Mouse (Mus musculus): Measurements from ENCODE around the gene Nfib.

The Nfib gene

GRCm38 (mm10) chr4:82634365-82634764 is 71.2 kb downstream of the Nfib start:
- DNase-seq (ENCODE audit: low read depth, low spot score): no peak

GRCm38 (mm10) chr4:82624285-82625045 is 81.1 kb downstream of the Nfib start:
- no peak for DNase-seq (ENCODE audit: low read depth, low spot score)

- no peak for DNase-seq (ENCODE audit: low read depth, low spot score)
Measured at GRCm38 (mm10) chr4:82623835-82624234, 81.7 kb downstream of the Nfib start.

- no peak for DNase-seq (ENCODE audit: low read depth, low spot score)
Measured at GRCm38 (mm10) chr4:82623081-82623538, 82.4 kb downstream of the Nfib start.

- DNase-seq (ENCODE audit: low read depth, low spot score): no peak
Measured at GRCm38 (mm10) chr4:82622321-82622836, 83.2 kb downstream of the Nfib start.

- peak; percentile 69 for DNase-seq (ENCODE audit: low read depth, low spot score)
Measured at GRCm38 (mm10) chr4:82619539-82619941, 86.0 kb downstream of the Nfib start.

- DNase-seq (ENCODE audit: low read depth, low spot score): no peak
Measured at GRCm38 (mm10) chr4:82619003-82619402, 86.5 kb downstream of the Nfib start.

GRCm38 (mm10) chr4:82617257-82617656 is 88.3 kb downstream of the Nfib start:
- DNase-seq (ENCODE audit: low read depth, low spot score): no peak

- DNase-seq (ENCODE audit: low read depth, low spot score): no peak
Measured at GRCm38 (mm10) chr4:82615712-82616111, 89.8 kb downstream of the Nfib start.

GRCm38 (mm10) chr4:82614466-82614805 is 91.1 kb downstream of the Nfib start:
- no peak for DNase-seq (ENCODE audit: low read depth, low spot score)

GRCm38 (mm10) chr4:82613606-82614465 is 91.7 kb downstream of the Nfib start:
- DNase-seq (ENCODE audit: low read depth, low spot score): peak; percentile 76

- peak; percentile 12 for DNase-seq (ENCODE audit: low read depth, low spot score)
Measured at GRCm38 (mm10) chr4:82609676-82610075, 95.9 kb downstream of the Nfib start.

- DNase-seq (ENCODE audit: low read depth, low spot score): no peak
Measured at GRCm38 (mm10) chr4:82608768-82609610, 96.6 kb downstream of the Nfib start.

GRCm38 (mm10) chr4:82607266-82607665 is 98.3 kb downstream of the Nfib start:
- no peak for DNase-seq (ENCODE audit: low read depth, low spot score)

GRCm38 (mm10) chr4:82606351-82606750 is 99.2 kb downstream of the Nfib start:
- DNase-seq (ENCODE audit: low read depth, low spot score): no peak

- no peak for DNase-seq (ENCODE audit: low read depth, low spot score)
Measured at GRCm38 (mm10) chr4:82605034-82605784, 100.3 kb downstream of the Nfib start.

- no peak for DNase-seq (ENCODE audit: low read depth, low spot score)
Measured at GRCm38 (mm10) chr4:82604501-82604900, 101.0 kb downstream of the Nfib start.

GRCm38 (mm10) chr4:82600636-82601035 is 104.9 kb downstream of the Nfib start:
- DNase-seq (ENCODE audit: low read depth, low spot score): peak; percentile 53

- no peak for DNase-seq (ENCODE audit: low read depth, low spot score)
Measured at GRCm38 (mm10) chr4:82598436-82598835, 107.1 kb downstream of the Nfib start.

- DNase-seq (ENCODE audit: low read depth, low spot score): no peak
Measured at GRCm38 (mm10) chr4:82593681-82594666, 111.6 kb downstream of the Nfib start.

All from ZHBTc4 (cell line).